Mouse (Mus musculus): ENCODE data around the gene Klf12.
"Not testable (repeated sequence)": the region's sequence is repeated elsewhere in the genome, so short reads cannot be mapped to it uniquely, and the experiment has no call there.

The Klf12 gene

GRCm38 (mm10) chr14:99885128-99885527 lies 399.4 kb downstream of the Klf12 start:
- no peak for DNase-seq (ENCODE audit: low spot score in 2 of 2)

DNA sequence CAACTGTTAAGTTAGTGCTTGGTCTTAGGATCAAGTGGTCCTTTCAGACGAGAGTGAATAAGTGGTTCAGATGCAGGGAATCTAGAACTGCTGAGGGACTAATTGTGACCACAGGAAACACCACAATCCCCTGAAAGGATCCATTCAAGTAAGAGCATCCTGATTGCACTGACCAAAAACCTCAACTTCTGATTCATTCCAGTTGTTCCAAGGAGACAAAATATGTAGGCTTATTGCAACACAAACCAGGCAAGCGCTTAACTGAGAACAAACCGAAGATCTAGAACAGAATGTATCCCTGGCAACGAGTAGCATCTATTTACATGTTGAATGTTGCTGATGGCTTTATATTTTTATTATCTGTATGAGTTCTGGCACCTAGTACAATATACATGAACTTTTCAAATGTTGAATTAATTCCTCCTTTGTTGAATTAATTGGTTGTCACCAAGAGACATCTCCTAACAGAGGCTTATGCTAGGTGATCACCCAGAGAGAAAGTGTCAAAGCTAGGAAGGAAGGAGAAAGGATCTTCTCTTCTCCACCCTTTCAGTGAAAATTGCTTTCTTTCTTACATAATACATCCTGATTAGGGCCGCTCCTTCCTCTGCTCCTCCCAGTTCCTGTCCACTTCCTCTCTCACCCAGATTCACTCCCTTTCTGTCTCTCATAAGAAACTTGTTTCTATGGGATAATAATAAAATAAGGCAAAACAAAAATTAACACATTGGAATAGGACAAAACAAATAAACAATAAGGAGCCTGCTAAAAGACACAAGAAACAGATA lies 407.5 kb downstream of the Klf12 start:
- no peak for DNase-seq (ENCODE audit: low spot score in 2 of 2)

GRCm38 (mm10) chr14:99873725-99874124 lies 410.8 kb downstream of the Klf12 start:
- DNase-seq (ENCODE audit: low spot score in 2 of 2) = no peak

DNA sequence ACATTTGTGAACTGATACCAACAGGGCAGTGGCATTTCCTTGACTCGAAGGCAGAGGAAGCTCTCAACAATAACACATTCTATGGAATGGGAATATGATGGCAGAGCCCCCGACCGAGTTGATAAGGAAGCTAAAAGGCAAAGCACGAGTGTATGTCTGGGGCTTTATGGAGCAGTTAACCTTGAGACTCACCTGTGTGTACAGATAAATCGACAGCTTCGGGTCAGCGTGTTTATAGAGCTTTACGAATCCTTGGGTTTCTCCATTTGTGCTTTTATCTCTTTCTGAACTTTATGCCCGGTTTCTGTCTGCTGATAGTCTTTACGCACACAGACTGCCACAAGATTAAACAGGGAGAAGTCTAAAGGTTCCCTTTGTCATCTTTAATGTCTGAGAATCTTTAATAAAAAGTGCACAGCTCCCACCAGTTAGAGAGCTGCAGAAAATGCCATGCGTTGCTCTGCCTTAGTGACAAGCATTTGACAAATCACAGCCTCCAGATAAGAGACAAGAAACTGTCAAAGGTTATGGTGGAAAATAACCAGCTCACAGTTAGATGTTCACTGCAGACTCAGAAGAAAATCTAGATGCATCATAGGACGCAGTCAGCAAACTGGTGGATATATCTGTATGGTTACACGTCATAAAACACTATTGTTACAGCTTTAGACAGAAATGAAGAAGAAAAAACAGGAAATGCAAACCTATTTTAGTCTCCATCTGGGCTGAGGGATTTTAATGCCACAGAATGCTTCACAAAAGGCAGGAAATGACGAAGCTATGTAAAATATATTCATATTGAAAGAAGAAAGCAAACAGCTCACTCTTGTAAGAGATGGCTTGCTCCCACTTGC lies 428.1 kb downstream of the Klf12 start:
- no peak for DNase-seq (ENCODE audit: low spot score in 2 of 2)

GRCm38 (mm10) chr14:99854467-99854807 lies 430.0 kb downstream of the Klf12 start:
- DNase-seq (ENCODE audit: low spot score in 2 of 2) = not testable (repeated sequence)

GRCm38 (mm10) chr14:99853769-99854466 lies 430.6 kb downstream of the Klf12 start:
- not testable (repeated sequence) for DNase-seq (ENCODE audit: low spot score in 2 of 2)

GRCm38 (mm10) chr14:99850350-99850749 lies 434.1 kb downstream of the Klf12 start:
- no peak for DNase-seq (ENCODE audit: low spot score in 2 of 2)

GRCm38 (mm10) chr14:99847502-99847901 lies 437.0 kb downstream of the Klf12 start:
- DNase-seq (ENCODE audit: low spot score in 2 of 2) = no peak

DNA sequence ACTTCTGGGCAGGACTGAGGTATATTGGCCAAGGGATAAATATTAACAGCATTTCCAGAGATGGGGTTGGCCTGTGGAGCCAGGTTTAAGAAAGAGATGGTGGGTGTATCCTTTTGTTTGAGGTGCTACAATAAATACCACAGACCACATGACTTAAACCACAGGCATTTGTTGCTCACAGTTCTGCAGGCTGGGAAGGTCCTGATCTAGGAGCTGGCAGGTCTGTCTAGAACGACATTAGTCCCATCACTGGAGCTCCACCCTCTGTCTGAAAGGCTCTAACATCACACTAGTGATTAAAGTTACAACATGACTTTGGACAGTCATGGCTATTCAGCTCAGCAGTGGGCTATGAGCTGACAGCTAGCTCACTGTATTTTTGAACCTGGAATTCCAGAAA lies 457.8 kb downstream of the Klf12 start:
- no peak for DNase-seq (ENCODE audit: low spot score in 2 of 2)
